Mouse (Mus musculus): ENCODE results near the gene Elmo1.

The Elmo1 gene

DNA sequence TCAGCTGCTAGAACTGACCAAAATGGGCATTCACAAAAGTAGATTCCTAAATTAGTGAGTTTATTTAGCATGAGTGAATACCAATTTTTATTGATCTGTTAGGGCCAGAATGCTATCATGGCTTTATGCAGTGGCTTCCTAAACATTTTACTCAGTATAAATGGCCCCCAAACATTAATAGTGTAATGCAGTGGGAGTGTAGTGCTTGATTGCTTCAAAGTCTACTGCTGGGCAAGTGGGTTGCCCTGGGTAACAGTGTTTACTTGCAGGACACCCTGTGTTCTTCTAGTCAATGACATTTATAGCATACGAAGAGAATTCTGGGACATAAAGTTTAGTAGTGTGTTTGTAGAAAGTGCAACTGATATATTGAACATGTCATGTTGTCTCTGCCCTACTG lies 27.3 kb downstream of the Elmo1 start:
- in situ Hi-C loops (cut with MboI; ENCODE audit: low sequenced_read_pairs), result no loop called here

DNA sequence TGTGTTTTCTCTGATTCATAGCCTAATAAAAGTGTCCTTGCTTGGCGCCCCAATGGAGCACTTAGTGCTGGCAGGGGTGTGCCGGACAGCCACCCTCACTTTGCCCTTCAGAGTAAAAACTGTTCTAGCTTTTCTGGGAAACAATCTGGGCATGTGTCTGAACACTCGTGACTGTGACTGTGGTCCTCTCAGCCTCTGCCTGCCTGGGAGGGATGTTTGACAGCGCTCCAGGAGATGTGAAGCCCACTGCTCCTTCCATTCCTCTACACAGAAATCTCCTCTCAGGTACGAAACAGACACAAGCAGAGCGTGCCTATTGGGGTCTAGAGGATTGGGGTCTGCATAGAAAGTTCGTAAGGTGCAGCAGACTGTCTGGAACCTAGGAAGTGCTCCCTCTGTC lies 28.5 kb downstream of the Elmo1 start:
- in situ Hi-C loops (cut with MboI; ENCODE audit: low sequenced_read_pairs), result no loop called here

DNA sequence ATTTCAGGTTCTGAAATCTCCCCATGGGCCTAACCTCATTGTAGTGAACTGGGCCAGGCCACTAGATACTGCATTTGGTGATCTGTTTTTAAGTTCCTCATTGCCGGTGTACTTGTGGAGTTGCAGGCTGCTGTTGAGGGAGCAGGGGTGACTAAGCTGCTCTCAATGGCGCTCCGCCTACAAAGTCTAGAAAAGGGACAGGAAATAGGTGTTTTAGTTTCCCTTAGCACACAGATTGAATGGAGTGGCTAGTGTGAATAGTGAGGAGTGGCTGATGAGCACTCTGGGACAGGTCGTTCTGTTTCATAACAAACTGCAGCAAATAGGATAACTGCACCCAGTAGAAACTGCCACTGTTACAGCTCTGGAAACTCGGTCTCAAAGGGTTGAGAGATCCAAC lies 30.3 kb downstream of the Elmo1 start:
- in situ Hi-C loops (cut with MboI; ENCODE audit: low sequenced_read_pairs), result no loop called here

DNA sequence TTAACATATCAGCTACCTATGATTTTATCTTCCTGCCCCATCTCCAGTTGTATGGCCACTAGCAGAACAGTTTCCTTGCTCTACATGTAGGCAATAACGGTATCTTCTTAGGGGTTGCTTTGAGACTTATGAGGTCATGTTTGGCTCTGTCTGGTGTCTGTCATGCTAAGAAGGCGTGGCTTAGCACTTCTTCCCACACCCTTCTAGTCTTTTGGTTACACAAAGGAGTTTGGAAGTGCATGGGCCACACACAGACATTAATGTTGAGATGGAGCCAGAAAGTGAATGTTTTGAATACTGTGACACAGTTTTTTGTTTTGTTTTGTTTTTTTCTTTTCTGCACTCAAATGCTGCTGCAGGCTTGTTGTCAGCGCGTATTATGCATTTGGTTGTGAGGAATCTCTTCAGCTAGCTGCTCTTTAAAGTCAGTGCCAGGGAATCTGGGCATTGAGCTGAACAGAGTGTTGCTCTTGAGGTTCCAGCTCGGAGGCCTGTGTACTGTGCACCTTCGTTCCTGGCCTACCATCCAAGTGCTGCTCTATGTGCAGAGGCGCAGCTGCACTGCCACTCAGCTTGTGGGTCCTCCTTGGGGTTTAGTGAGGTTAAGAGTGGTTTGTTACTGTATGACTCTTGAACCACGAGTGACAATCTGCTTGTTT lies 31.1 kb downstream of the Elmo1 start:
- in situ Hi-C loops (cut with MboI; ENCODE audit: low sequenced_read_pairs), result no loop called here

DNA sequence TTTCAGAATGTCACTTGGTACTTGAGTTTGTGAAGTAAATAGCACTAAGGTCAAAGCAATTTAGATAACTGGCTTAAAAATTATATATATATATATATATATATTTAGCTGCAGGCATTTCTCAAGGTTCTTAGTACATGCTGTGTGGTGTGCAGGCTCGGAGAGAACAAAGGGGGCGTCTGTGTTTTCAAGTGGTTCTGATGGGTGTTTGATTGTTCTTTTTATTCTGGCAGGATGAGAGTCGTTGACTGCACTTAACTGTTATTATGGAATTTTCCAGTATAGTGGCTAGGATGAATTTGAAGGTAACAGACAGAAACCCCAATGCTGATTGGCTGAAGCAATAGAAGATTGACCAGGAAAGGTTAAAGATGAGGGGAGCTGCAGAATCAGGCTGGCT lies 33.6 kb downstream of the Elmo1 start:
- in situ Hi-C loops (cut with MboI; ENCODE audit: low sequenced_read_pairs), result no loop called here

DNA sequence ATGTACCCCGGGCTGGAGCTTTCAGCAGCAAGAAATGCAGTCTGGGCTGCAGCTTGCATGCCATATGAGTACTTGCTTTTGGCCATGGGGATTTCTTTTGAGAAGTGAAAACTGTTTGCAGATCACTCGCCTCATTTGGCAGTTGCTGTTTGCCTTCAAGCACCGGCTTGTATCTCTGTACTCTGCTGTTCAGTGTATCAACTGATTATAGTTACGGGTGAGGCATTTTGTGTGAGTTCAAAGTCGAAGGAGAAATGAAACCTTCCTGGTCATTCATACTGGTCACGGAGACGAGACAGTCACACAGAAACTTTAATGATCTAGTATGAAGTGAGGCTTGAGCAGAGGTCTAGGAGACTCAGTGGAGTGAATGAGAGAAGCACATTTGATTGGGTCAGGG lies 34.6 kb downstream of the Elmo1 start:
- in situ Hi-C loops (cut with MboI; ENCODE audit: low sequenced_read_pairs), result no loop called here

DNA sequence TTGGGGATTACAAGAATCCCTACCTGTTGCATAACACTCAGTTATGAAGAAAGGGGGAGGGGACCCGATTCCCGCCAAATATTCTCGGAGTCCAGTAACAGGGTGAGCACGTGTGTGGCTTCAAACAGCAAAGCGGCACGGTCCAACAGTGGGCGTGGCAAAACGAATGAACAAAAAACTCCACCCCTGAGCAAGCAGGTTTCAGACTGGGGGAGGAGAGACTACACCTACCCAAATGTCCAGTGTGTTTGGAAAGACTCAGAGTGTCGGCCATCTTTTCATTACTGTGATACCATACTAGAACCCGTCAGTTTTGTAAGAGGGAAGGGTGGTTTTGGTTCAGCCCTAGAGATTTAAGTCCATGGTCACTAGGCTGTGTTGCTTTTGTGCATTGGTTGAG lies 35.4 kb downstream of the Elmo1 start:
- in situ Hi-C loops (cut with MboI; ENCODE audit: low sequenced_read_pairs), result no loop called here

DNA sequence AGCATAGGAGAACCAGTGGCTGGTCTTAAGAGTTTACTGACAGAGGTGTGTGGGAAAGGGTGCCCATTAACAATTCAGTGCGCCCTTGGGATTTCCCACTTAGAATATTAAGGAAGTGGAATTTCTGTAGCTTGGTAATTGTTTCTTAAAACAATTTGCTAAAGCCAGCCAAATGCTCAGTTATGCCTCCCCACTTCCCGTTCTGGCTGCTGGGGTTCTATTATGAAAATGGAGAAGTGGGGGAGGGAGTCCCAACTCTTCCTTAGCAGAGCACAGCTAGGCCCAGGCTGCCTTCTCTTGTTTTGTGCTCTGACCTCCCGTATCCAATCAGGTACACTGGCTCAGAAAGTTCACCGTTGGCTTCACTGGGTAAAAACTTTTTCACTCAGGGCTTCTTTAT lies 37.2 kb downstream of the Elmo1 start:
- in situ Hi-C loops (cut with MboI; ENCODE audit: low sequenced_read_pairs), result no loop called here

DNA sequence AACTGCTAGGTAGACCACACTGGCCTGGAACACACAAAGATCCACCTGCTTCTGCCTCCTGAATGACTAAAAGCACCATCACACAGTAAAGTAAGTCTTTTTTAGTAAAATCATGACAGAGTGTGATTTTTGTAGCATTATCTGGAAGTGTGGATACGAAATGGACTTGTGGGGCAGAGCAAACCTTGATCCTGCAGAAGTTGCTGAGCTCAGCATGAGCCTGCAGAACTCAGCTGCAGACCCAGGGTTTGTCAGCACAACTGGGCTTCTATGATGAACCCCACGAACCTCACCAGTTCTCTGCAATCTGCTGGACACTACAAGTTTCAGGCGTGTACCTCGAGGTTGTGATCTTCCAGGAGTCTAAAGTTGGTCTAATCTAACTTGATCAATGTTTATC lies 37.7 kb downstream of the Elmo1 start:
- in situ Hi-C loops (cut with MboI; ENCODE audit: low sequenced_read_pairs), result no loop called here

DNA sequence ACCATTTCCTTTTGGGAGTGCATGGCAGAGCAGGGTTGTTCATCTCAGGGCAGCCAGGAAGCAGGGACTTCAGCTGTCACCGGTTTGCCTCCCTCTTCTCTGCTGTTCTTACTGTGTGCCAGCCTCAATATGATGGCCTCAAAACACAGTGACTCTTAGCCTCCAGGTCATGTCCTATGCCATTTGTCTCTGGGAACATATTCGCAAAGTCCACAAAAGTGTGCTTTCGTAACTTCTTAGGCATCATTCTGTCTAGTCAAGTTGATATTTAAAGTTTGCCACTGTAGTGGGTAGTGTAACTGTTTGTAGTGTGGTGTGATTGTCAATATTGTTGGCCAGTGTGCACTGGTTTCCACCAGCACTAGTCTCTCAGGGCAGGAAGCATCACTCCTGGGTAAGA lies 40.3 kb downstream of the Elmo1 start:
- in situ Hi-C loops (cut with MboI; ENCODE audit: low sequenced_read_pairs), result no loop called here

DNA sequence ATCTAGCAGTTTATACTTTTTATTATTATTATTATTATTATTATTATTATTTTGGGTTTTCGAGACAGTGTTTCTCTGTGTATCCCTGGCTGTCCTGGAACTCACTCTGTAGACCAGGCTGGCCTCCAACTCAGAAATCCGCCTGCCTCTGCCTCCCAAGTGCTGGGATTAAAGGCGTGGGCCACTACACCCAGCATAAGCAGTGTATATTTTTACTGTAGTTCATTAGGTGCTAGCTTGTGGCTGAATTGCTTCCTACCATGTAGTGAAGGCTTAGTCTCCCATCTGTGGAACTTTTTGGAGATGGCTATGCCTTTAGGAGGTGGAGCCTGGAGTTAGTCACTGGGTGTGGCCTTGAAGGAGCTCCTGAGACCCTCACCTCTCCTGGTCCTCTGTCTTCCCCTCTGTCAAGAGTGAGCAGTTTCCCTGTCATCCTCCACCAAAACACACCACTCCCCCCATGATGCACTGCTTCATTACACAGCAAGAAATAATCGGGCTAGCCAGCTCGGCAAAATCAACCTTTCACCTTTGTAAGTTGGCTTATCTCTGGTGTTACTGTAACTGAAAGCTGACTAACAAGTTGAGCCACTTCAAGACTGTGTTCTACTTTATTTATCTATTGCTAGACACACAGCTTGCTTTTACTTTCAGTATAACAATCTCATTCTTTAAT lies 41.1 kb downstream of the Elmo1 start:
- in situ Hi-C loops (cut with MboI; ENCODE audit: low sequenced_read_pairs), result no loop called here

DNA sequence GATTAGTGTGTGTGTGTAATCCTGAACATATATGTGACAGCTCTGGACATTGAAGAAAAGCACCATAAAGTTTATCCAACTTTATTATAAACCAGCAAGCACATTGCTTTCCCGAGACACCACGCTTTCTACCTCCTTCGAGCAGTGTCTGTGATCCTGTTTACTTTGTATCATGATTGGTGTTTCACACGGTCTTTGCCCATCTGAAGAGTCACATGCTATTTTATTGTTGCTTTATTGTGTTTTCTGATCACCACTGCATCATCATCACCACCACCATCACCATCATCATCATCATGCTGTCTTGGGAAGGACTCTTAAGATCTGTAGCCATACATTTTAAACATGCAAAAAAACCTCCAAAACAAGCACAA lies 41.6 kb downstream of the Elmo1 start:
- in situ Hi-C loops (cut with MboI; ENCODE audit: low sequenced_read_pairs), result no loop called here

DNA sequence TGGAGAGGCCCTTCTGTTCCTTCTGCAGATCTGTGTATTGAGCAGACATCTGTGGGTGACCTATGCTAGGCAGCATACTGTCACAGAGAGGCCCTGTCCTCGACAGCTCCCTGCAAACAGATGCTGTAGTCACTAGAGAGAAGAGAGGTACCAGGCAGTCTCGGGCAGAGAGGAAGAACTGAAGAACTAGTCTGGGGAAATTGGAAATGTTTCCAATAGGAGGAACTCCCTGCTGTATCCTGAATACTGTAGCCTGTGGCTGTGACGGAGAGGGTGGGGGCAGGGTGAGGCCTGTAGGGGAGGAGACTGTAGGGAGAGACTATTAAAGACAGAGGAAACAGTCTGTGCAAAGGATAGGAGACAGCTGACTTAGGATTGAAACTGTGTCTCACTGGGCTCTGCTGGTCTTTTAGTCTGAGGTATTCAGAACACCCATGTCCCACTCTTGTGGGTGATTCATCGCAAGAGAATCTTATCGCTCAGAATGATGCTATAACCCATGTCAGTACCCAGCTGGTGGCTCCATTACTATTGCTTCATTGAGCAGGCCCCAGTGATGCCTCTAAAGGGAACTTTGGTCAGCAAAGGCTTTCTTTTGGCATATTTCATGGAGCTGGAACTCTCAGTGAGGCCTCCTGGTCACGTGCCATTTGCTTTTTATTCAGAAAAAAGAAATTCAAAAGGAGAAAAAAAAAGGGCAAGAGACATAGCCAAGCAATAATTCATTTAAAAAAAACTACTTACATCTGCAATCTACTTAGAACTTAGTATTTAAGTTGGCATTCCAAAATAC lies 43.4 kb downstream of the Elmo1 start:
- in situ Hi-C loops (cut with MboI; ENCODE audit: low sequenced_read_pairs), result no loop called here

DNA sequence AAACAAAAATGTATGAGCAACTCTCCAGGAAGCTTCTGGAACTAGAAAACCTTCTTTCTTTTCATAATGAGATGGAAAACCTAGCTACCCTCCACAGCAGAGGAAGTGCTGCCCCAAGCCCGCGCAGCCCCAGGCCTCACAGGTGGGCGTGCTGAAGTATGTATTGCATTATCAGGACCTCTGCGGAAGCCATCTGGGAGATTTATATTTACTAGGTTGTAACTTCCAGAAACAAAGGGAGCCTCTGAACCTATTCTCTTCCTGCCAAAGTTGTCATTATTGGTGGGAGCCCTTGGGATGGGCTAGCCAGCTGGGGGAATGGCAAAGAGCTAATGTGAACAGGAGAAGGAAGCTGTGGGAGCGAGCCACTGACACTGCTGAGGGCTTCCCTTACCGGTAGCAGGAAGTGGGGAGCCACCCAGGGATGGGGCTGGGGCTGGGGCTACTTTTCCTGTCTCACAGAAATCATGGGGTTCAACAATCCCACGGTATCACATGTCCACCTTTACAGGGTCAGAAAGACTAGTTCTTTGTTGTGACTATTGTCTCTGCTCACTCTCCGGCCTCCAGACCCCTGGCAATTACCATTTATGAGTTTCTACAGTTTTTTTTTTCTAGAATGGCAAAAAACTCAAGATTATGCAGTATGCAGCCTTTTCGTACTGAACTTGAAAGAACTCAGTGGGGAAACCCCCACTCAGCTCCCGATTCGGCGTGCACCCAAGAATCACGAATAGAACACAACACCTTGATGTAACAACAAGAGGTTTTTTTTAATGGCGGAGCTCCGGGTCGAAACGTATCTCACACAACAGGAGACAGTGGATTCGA lies 44.2 kb downstream of the Elmo1 start:
- in situ Hi-C loops (cut with MboI; ENCODE audit: low sequenced_read_pairs), result no loop called here

DNA sequence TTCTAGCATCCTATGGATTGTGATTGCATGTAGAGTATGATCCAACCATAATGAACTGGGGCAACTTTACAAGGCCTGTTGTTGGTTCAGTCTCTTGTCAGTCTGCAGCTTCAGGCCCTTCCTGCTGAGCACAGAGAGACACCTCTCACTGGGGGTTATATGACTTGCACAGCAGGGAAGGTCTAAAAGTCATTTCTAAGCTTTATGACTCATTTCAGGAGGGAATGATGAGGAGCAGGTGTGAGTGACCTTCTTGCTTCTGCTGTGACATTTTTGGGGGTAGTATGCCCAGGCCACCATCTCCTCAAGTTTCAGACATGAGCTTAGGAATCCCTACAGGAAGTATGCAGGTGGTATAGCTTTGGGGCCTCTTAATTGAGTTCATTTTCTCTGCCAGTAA lies 46.4 kb downstream of the Elmo1 start:
- in situ Hi-C loops (cut with MboI; ENCODE audit: low sequenced_read_pairs), result no loop called here

DNA sequence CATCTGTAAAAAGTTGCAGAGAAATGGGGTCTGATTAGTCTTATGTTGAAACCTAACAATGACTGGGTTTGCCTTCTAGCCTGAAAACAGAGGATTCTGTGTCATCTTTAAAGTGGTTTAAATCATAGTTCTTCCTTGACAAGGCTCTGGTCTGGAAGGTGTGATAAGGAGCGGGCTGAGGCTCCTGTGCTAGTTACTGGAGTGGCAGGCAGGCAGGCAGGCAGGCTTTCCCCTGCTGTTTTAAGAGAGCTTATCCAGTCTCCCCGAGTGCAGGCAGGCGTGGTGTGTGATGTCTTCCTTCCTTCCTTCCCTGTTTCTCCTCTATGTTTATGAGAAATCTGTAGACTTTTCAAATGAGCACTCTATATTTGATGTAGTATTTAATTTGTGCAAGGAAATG lies 48.1 kb downstream of the Elmo1 start:
- in situ Hi-C loops (cut with MboI; ENCODE audit: low sequenced_read_pairs), result no loop called here

DNA sequence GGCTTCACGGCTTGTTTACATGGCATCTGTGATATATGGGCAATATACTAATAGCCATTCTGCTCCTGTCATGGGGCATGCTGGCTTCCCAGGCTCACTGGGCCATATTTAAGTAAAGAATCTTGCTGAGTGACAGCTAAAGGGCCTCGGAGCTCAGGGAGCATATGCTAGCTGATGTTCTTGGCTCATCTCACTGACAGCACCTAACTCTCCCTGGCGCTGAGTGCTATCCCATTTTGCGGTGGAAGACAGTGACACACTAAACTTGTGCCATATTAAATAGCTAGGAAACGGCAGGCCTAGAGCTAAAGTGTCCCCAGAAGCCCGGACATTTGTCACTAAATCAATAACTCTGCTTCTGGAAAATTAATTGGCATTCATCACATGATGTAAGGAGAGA lies 48.7 kb downstream of the Elmo1 start:
- in situ Hi-C loops (cut with MboI; ENCODE audit: low sequenced_read_pairs), result no loop called here

DNA sequence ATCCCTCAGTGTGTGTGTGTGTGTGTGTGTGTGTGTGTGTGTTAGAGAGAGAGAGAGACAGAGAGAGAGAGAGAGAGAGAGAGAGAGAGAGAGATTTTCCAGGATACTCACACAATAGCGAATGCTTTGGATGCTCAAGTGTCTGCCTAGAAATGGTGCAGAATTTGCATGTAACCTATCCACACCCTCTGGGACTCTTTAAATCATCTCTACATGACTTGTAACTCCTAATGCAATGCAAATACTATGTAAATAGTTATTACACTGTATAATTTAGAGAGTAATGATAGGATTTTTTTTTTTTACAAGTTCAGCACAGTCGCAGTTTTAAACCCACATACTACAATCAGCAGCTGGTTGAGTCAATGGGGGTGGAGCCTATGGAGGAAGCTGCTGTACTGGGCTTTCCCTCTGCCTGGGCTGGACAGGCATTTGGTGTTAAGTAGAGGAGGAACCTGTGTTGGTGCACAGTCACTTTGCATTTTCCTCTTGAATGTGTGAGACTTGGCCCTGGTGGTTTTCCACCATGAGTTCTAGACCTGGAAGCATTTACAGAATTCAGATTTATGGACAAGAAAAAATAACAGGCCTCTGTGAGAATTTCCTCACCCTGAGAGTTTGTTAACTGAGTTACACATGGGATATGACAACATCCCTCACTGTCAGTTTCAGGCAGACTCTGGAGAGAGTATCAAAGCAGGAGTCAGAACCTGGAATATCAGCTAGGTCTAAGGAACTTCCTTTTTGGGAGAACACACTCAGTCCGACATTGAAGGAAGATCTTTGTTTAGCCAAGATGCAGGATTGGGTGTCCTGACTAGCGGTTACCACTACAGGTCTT lies 49.6 kb downstream of the Elmo1 start:
- in situ Hi-C loops (cut with MboI; ENCODE audit: low sequenced_read_pairs), result no loop called here

DNA sequence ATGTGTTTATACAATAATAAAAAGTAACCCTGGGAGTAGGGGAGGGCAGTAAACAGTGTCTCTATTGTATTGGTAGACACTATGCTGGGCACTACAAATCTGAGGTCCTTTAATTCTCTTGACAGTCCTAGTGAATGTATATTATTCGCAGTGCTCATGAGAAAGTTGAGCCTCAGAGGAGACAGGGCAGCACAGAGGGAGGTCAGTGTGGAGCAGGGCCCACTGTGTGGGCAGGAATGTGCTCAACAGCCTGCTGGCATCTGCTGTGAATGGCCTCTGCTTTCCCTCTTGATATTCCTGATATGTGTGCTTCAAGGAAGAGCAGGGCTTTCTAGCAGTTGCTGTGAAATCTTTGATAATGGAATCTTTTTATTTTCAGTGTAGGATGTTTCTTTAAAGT lies 52.2 kb downstream of the Elmo1 start:
- in situ Hi-C loops (cut with MboI; ENCODE audit: low sequenced_read_pairs), result no loop called here

DNA sequence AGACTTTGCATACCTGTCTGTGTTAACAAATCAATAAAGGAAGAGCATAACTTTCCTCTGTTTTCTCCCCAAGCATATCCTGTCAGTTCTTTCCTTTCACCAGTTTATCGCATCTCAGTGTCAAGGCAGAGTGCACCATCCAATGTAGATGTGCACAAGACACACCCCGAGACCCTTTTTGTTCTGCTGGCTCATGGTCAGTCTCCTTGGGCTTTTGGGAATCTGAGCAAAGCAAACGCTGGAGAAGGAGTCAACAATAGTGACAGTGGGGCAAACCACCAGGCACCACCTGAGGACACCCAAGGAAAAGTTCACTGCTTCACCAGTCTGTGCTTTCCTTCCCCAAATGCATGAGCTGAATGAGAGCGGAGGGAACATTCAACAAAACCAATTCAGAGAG lies 56.5 kb downstream of the Elmo1 start:
- in situ Hi-C loops (cut with MboI; ENCODE audit: low sequenced_read_pairs), result no loop called here

DNA sequence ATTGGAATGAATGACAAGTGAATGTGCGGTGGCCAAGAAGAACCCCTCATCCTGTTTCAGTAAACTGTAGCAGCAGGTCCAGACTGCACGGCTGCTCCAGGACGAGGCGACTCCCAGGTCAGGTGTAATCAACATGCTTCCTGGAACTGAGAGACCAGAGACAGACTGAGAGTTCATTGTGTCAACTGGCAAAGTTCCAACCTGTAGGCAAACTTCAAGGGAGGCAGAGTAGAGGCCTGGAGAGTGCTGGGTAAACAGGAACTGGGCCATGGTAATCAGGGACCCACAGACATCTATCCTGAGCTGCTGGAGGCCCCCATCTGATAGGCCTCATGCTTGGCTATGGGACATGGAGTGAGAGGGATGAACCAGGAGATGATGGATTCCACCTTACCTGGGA lies 57.3 kb downstream of the Elmo1 start:
- in situ Hi-C loops (cut with MboI; ENCODE audit: low sequenced_read_pairs), result no loop called here

All from CH12F3 (cell line).